Mouse (Mus musculus) hindbrain, embryonic 10.5 days (tissue): Measurements from ENCODE around the gene Uqcrh. TPM values are rescaled to one million over a fixed set of nuclear protein-coding genes. Genes with fewer than 3 reads are reported as not detected.

Experiments
- DNase-seq: peaks from one replicate; pipeline ENCODE4 v3.0.0-alpha.2; 2017; ENCODE audit warnings: low spot score
- H3K27ac ChIP-seq: fragments of 300-500 bp; sonication (generic); 2 replicates; pipeline ENCODE4 v1.5.1; 2016; ENCODE audit warnings: mild to moderate bottlenecking, moderate library complexity
- H3K27me3 ChIP-seq: fragments of 300-500 bp; sonication (generic); 2 replicates; pipeline ENCODE4 v1.6.1; 2016; ENCODE audit warnings: mild to moderate bottlenecking; ENCODE audit not compliant: poor library complexity, insufficient read depth, severe bottlenecking
- H3K36me3 ChIP-seq: fragments of 300-500 bp; sonication (generic); 2 replicates; pipeline ENCODE4 v1.6.1; 2016; ENCODE audit warnings: mild to moderate bottlenecking, moderate library complexity
- H3K4me1 ChIP-seq: fragments of 300-500 bp; sonication (generic); replicated peaks from 2 replicates; pipeline ENCODE4 v1.6.1; 2016; ENCODE audit warnings: mild to moderate bottlenecking
- H3K4me3 ChIP-seq: fragments of 300-500 bp; sonication (generic); 2 replicates; pipeline ENCODE4 v1.5.1; 2016; ENCODE audit warnings: mild to moderate bottlenecking, moderate library complexity
- H3K9me3 ChIP-seq: fragments of 300-500 bp; sonication (generic); 2 replicates; pipeline ENCODE4 v1.6.1; 2016; ENCODE audit warnings: mild to moderate bottlenecking, moderate library complexity
- WGBS: fragments of 180-500 bp; shearing (Covaris S2); methylation state at CpG from one replicate; pipeline ENCODE4 v1.1.7; 2016; 5-methylcytosine and 5-hydroxymethylcytosine counted together
- polyA plus RNA-seq: library from polyadenylated mRNA; unstranded; fragments of >200 nt; fragmentation: Nextera tagmentation; extraction: Ambion mirVana; gene quantifications from 2 replicates; pipeline ENCODE4 v1.2.1, GENCODE M21; 2016

Gene Uqcrh
- 453 and 461 TPM in 2 replicates for polyA plus RNA-seq

- WGBS: under 1% methylated on average over 55 of the region's 55 CpGs
- peak; percentile 94 for DNase-seq
- Histone ChIP-seq H3K9me3 (no peaks in the 10 kb centered on the region), H3K4me3 (peak within 1 kb of the TSS; percentile 96), H3K36me3 (peaks cover 17% of the 10 kb centered on the region), H3K27me3 (no peaks in the 10 kb centered on the region), H3K27ac (peak within 1 kb of the TSS; percentile 99), H3K4me1 (peaks cover 35% of the 10 kb centered on the region)
Observed at GRCm38 (mm10) chr4:116074861-116075620, at the start of gene Uqcrh, which contains the start of gene Lrrc41. TSS of gene Uqcrh (minus strand) at chr4:116075071. TSS of gene Lrrc41 (plus strand) at chr4:116075269.

DNA sequence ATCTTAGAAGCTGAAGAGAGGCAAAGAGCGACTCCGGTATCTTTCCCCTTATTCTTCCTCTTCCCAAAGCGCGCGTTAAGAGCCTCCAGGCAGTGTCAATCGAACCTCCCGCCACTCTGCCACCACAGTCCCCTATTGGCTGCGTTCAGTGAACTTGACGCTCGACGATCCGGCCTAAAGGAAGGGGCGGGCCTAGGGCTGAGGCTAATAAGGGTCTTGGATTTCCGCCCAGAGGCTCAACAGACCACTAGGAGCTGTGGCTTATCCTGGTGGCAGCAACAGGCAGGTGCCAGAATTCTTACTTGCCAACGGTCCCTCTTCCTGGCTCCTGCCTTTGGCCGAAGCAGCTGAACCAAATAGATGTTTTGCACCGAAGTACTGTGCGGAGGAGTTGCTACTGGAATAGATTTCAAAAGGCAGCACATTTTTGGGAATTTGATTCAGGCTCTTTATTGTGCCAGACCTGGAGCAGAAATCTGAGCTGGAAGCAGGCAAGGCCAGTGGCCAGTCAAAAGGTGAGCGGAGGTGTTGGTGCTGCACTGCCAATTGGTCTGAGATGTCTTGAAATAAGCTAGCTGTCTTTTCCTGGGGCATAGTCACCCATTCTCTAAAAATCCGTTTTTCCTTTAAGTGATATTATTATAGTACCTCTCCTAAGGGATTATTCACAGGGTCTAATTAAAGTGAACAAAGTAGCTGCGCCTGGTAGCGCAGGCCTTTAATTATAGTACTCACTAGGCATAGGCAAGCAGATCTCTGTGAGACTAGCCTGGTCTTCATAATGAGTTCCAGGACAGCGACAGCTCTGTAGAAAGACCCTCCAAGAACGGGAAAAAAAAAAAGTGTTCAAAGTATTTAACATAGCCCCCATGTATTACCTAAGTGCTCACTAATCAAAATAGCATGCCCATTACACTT, 49.0 kb upstream of the Uqcrh start, which contains the start of the genes Rad54l and Pomgnt1:
Rad54l (minus strand) TSS at position 89 of the 918 bp plus-strand sequence.
Pomgnt1 (plus strand) TSS at position 239 of the 918 bp plus-strand sequence.
- DNase-seq: peak; percentile 94
- H3K4me3 ChIP-seq: peak within 1 kb of the TSS; percentile 61
- H3K27ac ChIP-seq: peak within 1 kb of the TSS; percentile 81
- H3K4me1 ChIP-seq: peaks cover 25% of the 10 kb centered on the region
- peaks cover 25% of the 10 kb centered on the region for H3K36me3 ChIP-seq
- no peaks in the 10 kb centered on the region for H3K27me3 ChIP-seq
- 9% methylated on average over 24 of the region's 24 CpGs for WGBS
- H3K9me3 ChIP-seq: no peaks in the 10 kb centered on the region

GRCm38 (mm10) chr4:116122762-116123161, 47.9 kb upstream of the Uqcrh start:
- 0% methylated on average over 1 of the region's 1 CpGs for WGBS
- DNase-seq: no peak
- H3K4me1 ChIP-seq: peaks cover 23% of the 10 kb centered on the region
- peak overlapping the region; percentile 81; the same call in 1 of the 2 replicates for H3K27ac ChIP-seq
- peak overlapping the region; percentile 61 for H3K4me3 ChIP-seq
- no peaks in the 10 kb centered on the region for H3K27me3 ChIP-seq
- H3K9me3 ChIP-seq: no peaks in the 10 kb centered on the region
- H3K36me3 ChIP-seq: peaks cover 35% of the 10 kb centered on the region

GRCm38 (mm10) chr4:116111486-116111885, 36.6 kb upstream of the Uqcrh start:
- no peaks in the 10 kb centered on the region for H3K27me3 ChIP-seq
- H3K27ac ChIP-seq: no peak overlapping the region
- peaks cover 95% of the 10 kb centered on the region for H3K36me3 ChIP-seq
- 72% methylated on average over 2 of the region's 2 CpGs for WGBS
- H3K9me3 ChIP-seq: no peaks in the 10 kb centered on the region
- H3K4me3 ChIP-seq: no peak overlapping the region
- no peak for DNase-seq
- H3K4me1 ChIP-seq: no peaks in the 10 kb centered on the region

- Histone ChIP-seq H3K27me3 (no peaks in the 10 kb centered on the region), H3K27ac (no peak overlapping the region), H3K4me1 (no peaks in the 10 kb centered on the region), H3K4me3 (no peak overlapping the region), H3K9me3 (no peaks in the 10 kb centered on the region), H3K36me3 (peaks cover 93% of the 10 kb centered on the region)
- WGBS: 90% methylated on average over 6 of the region's 6 CpGs
- DNase-seq: no peak
Observed at GRCm38 (mm10) chr4:116110695-116111094, 35.8 kb upstream of the Uqcrh start.

GRCm38 (mm10) chr4:116105278-116105677, 30.4 kb upstream of the Uqcrh start:
- H3K36me3 ChIP-seq: peaks cover 95% of the 10 kb centered on the region
- no peak for DNase-seq
- WGBS: 97% methylated on average over 5 of the region's 5 CpGs

DNA sequence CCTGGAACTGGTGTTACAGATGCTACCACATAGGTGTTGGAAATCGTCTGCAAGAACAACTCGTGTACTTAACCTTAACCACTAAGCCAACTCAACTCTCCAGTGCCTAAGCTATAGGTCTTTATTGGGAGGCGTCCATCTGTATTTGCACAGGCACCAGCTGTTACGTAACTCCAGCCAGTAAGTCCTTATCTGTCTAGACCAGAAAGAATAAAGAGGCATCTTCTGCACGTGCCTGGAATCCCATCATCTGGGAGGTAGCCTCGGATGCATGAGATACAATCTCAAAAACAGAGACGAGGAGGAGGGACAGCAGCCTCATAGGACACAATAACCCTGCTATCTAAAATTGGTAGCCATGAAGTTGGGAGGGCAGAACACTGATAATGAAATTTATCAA, 26.1 kb upstream of the Uqcrh start:
- WGBS: 92% methylated on average over 7 of the region's 7 CpGs
- DNase-seq: no peak
- Histone ChIP-seq H3K27ac (no peak overlapping the region), H3K4me1 (no peaks in the 10 kb centered on the region), H3K36me3 (peaks cover 100% of the 10 kb centered on the region), H3K4me3 (no peak overlapping the region), H3K27me3 (no peaks in the 10 kb centered on the region), H3K9me3 (no peaks in the 10 kb centered on the region)

More at GRCm38 (mm10) chr4:116105278-116105677, 30.4 kb upstream of the Uqcrh start:
- no peaks in the 10 kb centered on the region for H3K9me3 ChIP-seq
- H3K27me3 ChIP-seq: no peaks in the 10 kb centered on the region
- no peaks in the 10 kb centered on the region for H3K4me1 ChIP-seq
- no peak overlapping the region for H3K27ac ChIP-seq
- no peak overlapping the region for H3K4me3 ChIP-seq

GRCm38 (mm10) chr4:116097211-116097610, 22.3 kb upstream of the Uqcrh start:
- peaks cover 100% of the 10 kb centered on the region for H3K36me3 ChIP-seq
- no peak overlapping the region for H3K27ac ChIP-seq
- H3K9me3 ChIP-seq: no peaks in the 10 kb centered on the region
- no peaks in the 10 kb centered on the region for H3K4me1 ChIP-seq
- no peak for DNase-seq
- 89% methylated on average over 8 of the region's 8 CpGs for WGBS
- H3K27me3 ChIP-seq: no peaks in the 10 kb centered on the region
- no peak overlapping the region for H3K4me3 ChIP-seq

DNA sequence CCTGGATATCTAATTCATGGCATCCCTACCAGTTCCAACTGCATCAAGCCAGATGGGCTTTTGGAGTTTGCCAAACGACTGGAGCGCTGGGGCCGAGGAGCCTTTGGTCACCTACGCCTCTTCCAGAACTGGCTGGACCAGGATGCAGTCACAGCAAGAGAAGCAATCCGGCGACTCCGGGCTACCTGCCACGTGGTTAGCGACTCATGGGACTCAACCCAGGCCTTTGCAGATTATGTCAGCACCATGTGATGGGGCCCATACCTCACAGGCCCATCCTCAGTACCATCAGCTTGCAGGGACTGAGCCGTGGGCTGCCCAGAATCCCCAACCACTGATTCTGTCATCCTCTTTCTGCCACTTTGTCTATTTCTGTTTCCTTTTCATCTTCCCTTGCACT, 21.4 kb upstream of the Uqcrh start:
- no peaks in the 10 kb centered on the region for H3K4me1 ChIP-seq
- DNase-seq: no peak
- no peak overlapping the region for H3K27ac ChIP-seq
- H3K9me3 ChIP-seq: no peaks in the 10 kb centered on the region
- WGBS: 94% methylated on average over 10 of the region's 10 CpGs
- H3K4me3 ChIP-seq: no peak overlapping the region
- H3K36me3 ChIP-seq: peaks cover 100% of the 10 kb centered on the region
- H3K27me3 ChIP-seq: no peaks in the 10 kb centered on the region

DNA sequence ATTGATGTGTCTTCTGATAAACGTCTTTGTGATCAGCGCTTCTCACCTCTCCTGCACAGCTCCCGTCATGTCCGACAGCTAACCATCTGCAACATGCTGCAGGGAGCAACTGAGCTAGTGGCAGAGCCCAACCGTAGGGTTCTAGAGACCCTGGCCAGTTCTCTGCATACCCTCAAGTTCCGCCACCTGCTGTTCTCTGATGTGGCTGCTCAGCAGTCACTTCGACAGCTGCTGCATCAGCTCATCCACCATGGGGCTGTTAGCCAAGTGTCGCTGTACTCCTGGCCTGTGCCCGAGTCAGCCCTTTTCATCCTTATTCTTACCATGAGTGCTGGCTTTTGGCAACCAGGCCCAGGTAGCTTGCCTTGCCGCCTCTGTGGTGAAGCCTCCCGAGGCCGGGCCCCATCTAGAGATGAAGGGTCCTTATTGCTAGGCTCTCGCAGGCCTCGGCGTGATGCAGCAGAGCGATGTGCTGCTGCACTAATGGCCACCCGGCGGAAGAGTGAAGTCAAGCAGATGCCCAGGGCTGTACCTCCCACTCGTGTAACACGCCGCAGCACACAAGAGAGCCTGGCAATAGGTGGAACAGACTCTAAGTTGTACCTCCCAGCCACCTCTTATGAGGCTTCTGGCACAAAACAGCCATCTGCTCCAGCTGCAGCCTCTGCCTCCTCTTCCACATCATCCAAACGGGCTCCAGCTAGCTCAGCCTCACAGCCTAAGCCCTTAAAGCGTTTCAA, 13.8 kb upstream of the Uqcrh start:
- Histone ChIP-seq H3K4me1 (no peaks in the 10 kb centered on the region), H3K36me3 (peaks cover 99% of the 10 kb centered on the region), H3K4me3 (no peak overlapping the region), H3K27ac (no peak overlapping the region), H3K9me3 (no peaks in the 10 kb centered on the region), H3K27me3 (no peaks in the 10 kb centered on the region)
- no peak for DNase-seq
- WGBS: 92% methylated on average over 23 of the region's 23 CpGs

DNA sequence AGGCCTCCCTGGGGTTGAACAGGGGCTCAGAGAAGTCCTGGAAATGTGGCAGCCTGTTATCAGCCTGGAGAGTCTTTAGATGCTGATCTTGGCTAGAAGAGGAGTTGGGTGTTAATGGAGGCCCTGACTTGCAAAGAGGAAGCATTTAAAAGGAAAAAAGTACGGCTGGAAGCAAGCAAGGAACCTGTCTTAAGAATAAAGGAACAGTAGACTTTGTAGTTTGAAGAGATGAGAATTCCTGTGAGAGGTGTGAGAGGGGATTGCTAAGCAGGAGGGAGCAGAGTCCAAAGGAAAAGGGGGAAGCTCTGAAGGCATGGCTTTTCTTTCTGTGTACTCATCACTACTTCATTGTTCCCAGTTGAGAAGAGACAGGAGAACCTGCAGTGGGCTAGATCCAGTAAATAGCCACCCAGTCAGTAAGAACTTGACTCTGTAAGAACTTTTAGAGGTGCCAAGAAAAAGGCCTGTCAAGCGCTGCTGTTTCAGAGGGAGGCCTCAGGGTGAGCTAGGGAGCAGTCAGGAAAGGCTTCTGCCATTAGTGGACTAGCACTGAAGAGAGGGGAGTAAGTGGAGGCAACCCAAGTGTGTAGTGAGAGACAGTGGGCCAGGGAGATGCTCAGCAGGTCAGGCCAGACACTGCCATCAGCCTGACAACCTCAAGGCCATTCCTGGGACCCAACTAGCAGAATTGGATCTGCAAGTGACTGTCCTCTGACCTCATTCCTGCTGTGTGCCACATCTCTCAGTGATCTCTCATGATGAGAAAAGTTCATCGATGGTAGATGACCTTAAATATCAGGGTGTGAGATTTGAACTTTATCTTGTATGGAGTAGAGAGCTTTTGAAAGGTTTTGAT, 2.6 kb upstream of the Uqcrh start:
- H3K27ac ChIP-seq: peak overlapping the region; percentile 99
- H3K36me3 ChIP-seq: peaks cover 35% of the 10 kb centered on the region
- WGBS: 71% methylated on average over 3 of the region's 3 CpGs
- peak overlapping the region; percentile 96 for H3K4me3 ChIP-seq
- H3K27me3 ChIP-seq: no peaks in the 10 kb centered on the region
- no peak for DNase-seq
- H3K9me3 ChIP-seq: no peaks in the 10 kb centered on the region
- H3K4me1 ChIP-seq: peaks cover 34% of the 10 kb centered on the region
